Mouse (Mus musculus): ENCODE measurements around the gene Pola1.
A peak's percentile ranks its signal among the peaks of the same experiment; 100 is the strongest.

Gene Pola1

GRCm38 (mm10) chrX:93289076-93289475 lies 342.9 kb downstream of the Pola1 start:
- peak; percentile 25 for DNase-seq (ENCODE audit: extremely low spot score)

- DNase-seq (ENCODE audit: extremely low spot score), result peak; percentile 12
Measured at GRCm38 (mm10) chrX:93288339-93288738, 343.6 kb downstream of the Pola1 start.

- peak; percentile 71 for DNase-seq (ENCODE audit: extremely low spot score)
Measured at GRCm38 (mm10) chrX:93286291-93286893, 345.6 kb downstream of the Pola1 start, which contains the start of gene Arx. TSS of gene Arx (plus strand) at chrX:93286445.

- peak; percentile 5 for DNase-seq (ENCODE audit: extremely low spot score)
Measured at GRCm38 (mm10) chrX:93285091-93285490, 346.9 kb downstream of the Pola1 start.

GRCm38 (mm10) chrX:93281756-93282155 lies 350.2 kb downstream of the Pola1 start:
- DNase-seq (ENCODE audit: extremely low spot score), result peak; percentile 15

- DNase-seq (ENCODE audit: extremely low spot score), result peak; percentile 66
Measured at GRCm38 (mm10) chrX:93281028-93281723, 350.8 kb downstream of the Pola1 start.

DNA sequence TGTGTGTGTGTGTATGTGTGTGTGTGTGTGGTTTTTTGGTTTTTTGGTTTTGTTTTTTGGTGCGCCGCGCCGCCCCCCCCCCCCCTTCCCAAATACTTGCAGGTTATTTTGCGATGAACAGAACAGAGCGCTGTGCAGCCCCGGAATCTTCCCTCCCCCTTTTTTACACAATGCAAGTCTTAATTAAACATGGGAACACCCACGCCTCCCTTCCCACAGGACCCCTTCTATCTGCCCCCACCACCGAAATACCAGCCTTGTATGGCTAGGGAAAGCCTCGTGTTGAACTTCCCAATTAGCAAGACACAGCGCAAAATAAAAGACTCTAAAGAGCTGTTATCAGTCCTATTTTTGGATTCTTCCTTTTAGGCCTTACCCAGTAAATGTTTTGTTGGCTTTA lies 352.0 kb downstream of the Pola1 start:
- peak; percentile 0 for DNase-seq (ENCODE audit: extremely low spot score)

DNA sequence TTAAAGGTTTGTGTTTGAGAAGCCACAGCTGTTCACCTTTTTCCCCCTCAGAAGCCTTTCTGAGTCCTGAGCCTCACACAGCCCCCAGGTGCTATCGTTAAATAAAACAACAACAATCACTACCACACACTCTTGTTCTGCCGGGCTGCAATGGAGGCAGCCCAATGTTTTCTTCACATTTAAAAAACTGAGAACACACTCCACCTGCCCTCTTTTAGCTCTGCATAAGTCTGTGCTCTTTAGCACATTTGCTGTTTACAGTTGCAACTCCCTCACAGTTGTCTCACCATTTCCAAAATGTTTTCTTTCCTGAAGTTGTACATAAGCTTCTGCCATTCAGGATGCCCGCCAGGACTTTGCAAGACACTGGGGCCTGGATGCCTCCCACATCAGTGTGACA lies 356.3 kb downstream of the Pola1 start:
- DNase-seq (ENCODE audit: extremely low spot score), result no peak
